Mouse (Mus musculus): ENCODE data around the gene Angpt4.

Angpt4 gene

GRCm38 (mm10) chr2:151916061-151916831 lies 5.2 kb downstream of the Angpt4 start:
- peak; percentile 36 to 47 for DNase-seq

- peak in 1 of 2 experiments; percentile 17 for DNase-seq
Measured at GRCm38 (mm10) chr2:151919140-151919539, 8.1 kb downstream of the Angpt4 start.

- no peak for DNase-seq
Measured at GRCm38 (mm10) chr2:151921068-151921467, 10.1 kb downstream of the Angpt4 start.

GRCm38 (mm10) chr2:151921596-151921995 lies 10.6 kb downstream of the Angpt4 start:
- peak; percentile 53 to 59 for DNase-seq

- no peak for DNase-seq
Measured at GRCm38 (mm10) chr2:151924276-151924675, 13.3 kb downstream of the Angpt4 start.

GRCm38 (mm10) chr2:151925715-151926114 lies 14.7 kb downstream of the Angpt4 start:
- no peak for DNase-seq

- no peak for DNase-seq
Measured at GRCm38 (mm10) chr2:151927103-151927502, 16.1 kb downstream of the Angpt4 start.

GRCm38 (mm10) chr2:151930389-151931074 lies 19.5 kb downstream of the Angpt4 start:
- peak; percentile 79 to 81 for DNase-seq

GRCm38 (mm10) chr2:151937893-151938292 lies 26.9 kb downstream of the Angpt4 start:
- DNase-seq = no peak

GRCm38 (mm10) chr2:151938780-151939200 lies 27.8 kb downstream of the Angpt4 start:
- DNase-seq = peak; percentile 55 to 61

- peak in 1 of 2 experiments; percentile 46 for DNase-seq
Measured at GRCm38 (mm10) chr2:151939651-151940420, 28.8 kb downstream of the Angpt4 start.

- DNase-seq = peak; percentile 35 to 62
Measured at GRCm38 (mm10) chr2:151941269-151941668, 30.3 kb downstream of the Angpt4 start.

- no peak for DNase-seq
Measured at GRCm38 (mm10) chr2:151944106-151944505, 33.1 kb downstream of the Angpt4 start.

GRCm38 (mm10) chr2:151947617-151948016 lies 36.6 kb downstream of the Angpt4 start:
- DNase-seq = no peak

- DNase-seq = no peak
Measured at GRCm38 (mm10) chr2:151948311-151948710, 37.3 kb downstream of the Angpt4 start.

- DNase-seq = no peak
Measured at GRCm38 (mm10) chr2:151949082-151949774, 38.2 kb downstream of the Angpt4 start.

- DNase-seq = no peak
Measured at GRCm38 (mm10) chr2:151953665-151954064, 42.7 kb downstream of the Angpt4 start.

GRCm38 (mm10) chr2:151956500-151957137 lies 45.6 kb downstream of the Angpt4 start:
- no peak for DNase-seq

GRCm38 (mm10) chr2:151959274-151959673 lies 48.3 kb downstream of the Angpt4 start:
- DNase-seq = peak; percentile 76 to 84

GRCm38 (mm10) chr2:151961284-151962196 lies 50.5 kb downstream of the Angpt4 start:
- peak; percentile 42 to 64 for DNase-seq

- DNase-seq = peak; percentile 93 to 95
Measured at GRCm38 (mm10) chr2:151962474-151962873, 51.5 kb downstream of the Angpt4 start.

Data from lung, adult 18-20 months (tissue).